Mouse (Mus musculus) heart, embryonic 12.5 days (tissue): ENCODE results near the gene Thbd. TPM values are rescaled to one million over a fixed set of nuclear protein-coding genes. Genes with fewer than 3 reads are reported as not detected.
A peak's percentile ranks its signal among the peaks of the same experiment; 100 is the strongest.

ENCODE experiments used
- ATAC-seq: fragments of 200-750 bp; cut with Nextera tagmentation; 2 replicates; pipeline ENCODE4 v1.8.0; 2017; ENCODE audit warnings: moderate TSS enrichment, moderate library complexity; ENCODE audit not compliant: insufficient number of reproducible peaks, low FRiP score
- H3K27ac ChIP-seq: fragments of 300-500 bp; sonication (generic); 2 replicates; pipeline ENCODE4 v1.5.1; 2016; ENCODE audit warnings: mild to moderate bottlenecking, moderate library complexity; ENCODE audit not compliant: poor library complexity, severe bottlenecking
- H3K27me3 ChIP-seq: fragments of 300-500 bp; sonication (generic); replicated peaks from 2 replicates; pipeline ENCODE4 v1.6.1; 2016; ENCODE audit warnings: mild to moderate bottlenecking, moderate library complexity
- H3K36me3 ChIP-seq: fragments of 300-500 bp; sonication (generic); 2 replicates; pipeline ENCODE4 v1.6.1; 2016; ENCODE audit warnings: mild to moderate bottlenecking, moderate library complexity
- H3K4me1 ChIP-seq: fragments of 300-500 bp; sonication (generic); replicated peaks from 2 replicates; pipeline ENCODE4 v1.6.1; 2016; ENCODE audit warnings: mild to moderate bottlenecking
- H3K4me2 ChIP-seq: fragments of 300-500 bp; sonication (generic); 2 replicates; pipeline ENCODE4 v1.6.1; 2016; ENCODE audit warnings: mild to moderate bottlenecking, moderate library complexity
- H3K4me3 ChIP-seq: fragments of 300-500 bp; sonication (generic); 2 replicates; pipeline ENCODE4 v1.5.1; 2016; ENCODE audit warnings: mild to moderate bottlenecking
- H3K9ac ChIP-seq: fragments of 300-500 bp; sonication (generic); 2 replicates; pipeline ENCODE4 v1.6.1; 2016; ENCODE audit warnings: mild to moderate bottlenecking, moderate library complexity
- H3K9me3 ChIP-seq: fragments of 300-500 bp; sonication (generic); replicated peaks from 2 replicates; pipeline ENCODE4 v1.6.1; 2016; ENCODE audit warnings: mild to moderate bottlenecking, moderate library complexity
- WGBS: fragments of 180-500 bp; shearing (Covaris S2); methylation state at CpG from one replicate; pipeline ENCODE4 v1.1.7; 2016; 5-methylcytosine and 5-hydroxymethylcytosine counted together
- polyA plus RNA-seq: library from polyadenylated mRNA; unstranded; fragments of >200 nt; fragmentation: Nextera tagmentation; extraction: Ambion mirVana; gene quantifications from 2 replicates; pipeline ENCODE4 v1.2.1, GENCODE M21; 2016

Thbd gene
- polyA plus RNA-seq, 1 experiment from 2014 or later = 13.0 TPM

DNA sequence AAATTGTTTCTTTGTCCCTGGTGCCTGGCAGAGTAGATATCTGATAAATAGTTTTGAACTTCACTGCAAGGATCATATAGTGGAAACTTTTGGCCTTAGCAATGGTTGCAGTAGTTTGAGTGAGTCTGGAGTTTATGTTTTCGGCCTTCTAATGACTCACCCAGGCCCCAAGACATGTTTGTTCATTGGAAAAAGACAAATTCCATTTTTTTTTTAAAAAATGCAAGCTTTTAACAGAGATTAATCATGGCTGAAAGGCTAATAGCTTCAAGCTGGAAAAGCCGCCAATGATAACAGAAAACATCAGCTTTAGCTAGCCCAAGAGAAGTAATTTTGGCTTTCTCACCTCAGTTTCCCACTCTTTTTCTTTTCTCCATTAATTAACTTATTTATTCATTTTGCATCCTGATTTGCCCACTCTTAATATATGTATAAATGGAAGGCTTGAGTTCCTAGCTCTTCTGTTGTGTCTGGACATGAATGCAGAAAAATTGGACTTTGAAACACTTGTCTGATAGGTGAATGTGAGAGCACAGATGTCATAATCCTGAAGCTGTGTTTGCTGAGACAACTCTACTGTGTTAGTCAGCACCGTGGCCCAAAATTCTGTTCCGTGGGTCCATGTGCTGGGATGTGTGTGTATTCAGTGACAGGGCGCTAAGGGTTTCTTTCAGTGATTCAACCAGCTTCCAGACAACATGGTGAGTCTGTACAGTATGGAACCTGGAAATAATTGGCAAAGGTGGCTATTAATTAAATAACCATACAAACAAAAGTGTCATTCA is 8.9 kb downstream of the Thbd start:
- WGBS = 84% methylated on average over 5 of the region's 5 CpGs
- Histone ChIP-seq H3K4me1 (peaks cover 34% of the 10 kb centered on the region), H3K9ac (no peak overlapping the region), H3K4me3 (no peak overlapping the region), H3K27ac (no peak overlapping the region), H3K4me2 (no peak overlapping the region), H3K36me3 (no peaks in the 10 kb centered on the region), H3K9me3 (no peaks in the 10 kb centered on the region), H3K27me3 (peaks cover 39% of the 10 kb centered on the region)
- ATAC-seq = no peak

DNA sequence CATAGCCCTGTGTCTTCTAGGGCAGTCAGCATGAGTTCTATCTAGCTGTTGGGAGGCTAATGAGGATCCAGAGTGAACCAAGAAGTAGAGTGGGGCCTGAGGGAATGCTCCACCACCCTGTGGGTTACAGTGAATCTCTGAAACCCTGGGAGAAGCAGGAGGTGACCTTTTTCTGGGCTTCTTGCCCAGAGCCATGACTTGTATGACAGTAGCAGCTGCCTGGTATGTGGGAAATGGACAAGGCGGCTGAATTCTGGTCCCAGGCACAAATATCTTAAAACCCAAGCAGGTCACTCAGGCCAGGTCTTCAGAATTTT is 10.2 kb downstream of the Thbd start:
- H3K36me3 ChIP-seq = no peaks in the 10 kb centered on the region
- no peaks in the 10 kb centered on the region for H3K9me3 ChIP-seq
- peaks cover 34% of the 10 kb centered on the region for H3K4me1 ChIP-seq
- no peak for ATAC-seq
- H3K27me3 ChIP-seq = peaks cover 52% of the 10 kb centered on the region
- no peak overlapping the region for H3K9ac ChIP-seq
- 59% methylated on average over 1 of the region's 1 CpGs for WGBS
- H3K4me2 ChIP-seq = no peak overlapping the region
- no peak overlapping the region for H3K4me3 ChIP-seq
- H3K27ac ChIP-seq = no peak overlapping the region

DNA sequence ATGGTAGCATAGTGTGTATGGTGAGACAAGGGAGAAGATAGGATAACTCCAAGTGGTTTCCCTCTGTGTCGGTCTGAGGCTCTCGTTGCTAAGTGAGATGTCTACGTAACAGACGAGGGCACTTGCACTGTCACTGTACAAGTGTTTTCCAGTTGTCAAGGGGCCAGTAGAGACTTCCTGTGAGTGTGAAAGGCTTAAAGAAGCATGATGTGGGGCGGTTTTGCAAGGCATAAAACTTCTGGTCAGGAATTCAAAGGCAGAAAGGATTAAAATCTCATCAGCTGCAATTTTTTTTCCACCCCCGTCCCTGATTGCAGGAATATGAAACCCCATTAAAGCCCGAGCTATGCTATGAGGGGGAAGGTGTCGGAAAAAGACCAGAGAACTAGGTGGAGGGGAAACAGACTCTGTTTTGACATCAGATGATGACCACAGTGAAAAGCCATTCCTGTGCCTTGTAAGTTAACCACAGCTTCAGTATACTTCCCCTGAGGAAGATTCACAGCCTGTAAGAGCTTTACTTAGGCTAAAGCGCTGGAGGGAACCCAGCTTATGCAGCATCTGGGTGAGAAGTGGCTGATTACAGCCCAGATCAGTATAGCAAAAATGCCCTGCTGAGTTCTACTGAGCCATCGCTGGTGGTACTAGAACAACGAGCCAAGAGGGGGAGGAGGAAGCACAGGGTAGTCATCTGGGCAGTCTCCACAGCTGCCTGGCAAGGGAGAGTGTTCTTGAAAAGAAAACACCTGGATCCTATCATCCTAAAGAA is 10.8 kb downstream of the Thbd start:
- H3K4me3 ChIP-seq = no peak overlapping the region
- H3K27ac ChIP-seq = no peak overlapping the region
- no peaks in the 10 kb centered on the region for H3K9me3 ChIP-seq
- H3K9ac ChIP-seq = no peak overlapping the region
- no peaks in the 10 kb centered on the region for H3K36me3 ChIP-seq
- 33% methylated on average over 11 of the region's 11 CpGs for WGBS
- H3K4me1 ChIP-seq = peaks cover 34% of the 10 kb centered on the region
- no peak overlapping the region for H3K4me2 ChIP-seq
- ATAC-seq = no peak
- peaks cover 52% of the 10 kb centered on the region for H3K27me3 ChIP-seq

DNA sequence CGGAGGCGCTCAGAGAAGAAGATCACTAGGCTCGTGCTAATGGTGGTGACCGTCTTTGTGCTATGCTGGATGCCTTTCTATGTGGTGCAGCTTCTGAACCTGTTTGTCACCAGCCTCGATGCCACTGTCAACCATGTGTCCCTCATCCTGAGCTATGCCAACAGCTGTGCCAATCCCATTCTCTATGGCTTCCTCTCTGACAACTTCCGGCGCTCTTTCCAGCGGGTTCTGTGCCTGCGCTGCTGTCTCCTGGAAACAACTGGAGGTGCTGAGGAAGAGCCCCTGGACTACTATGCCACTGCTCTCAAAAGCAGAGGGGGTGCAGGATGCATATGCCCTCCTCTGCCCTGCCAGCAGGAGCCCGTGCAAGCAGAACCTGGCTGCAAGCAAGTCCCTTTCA is 11.8 kb downstream of the Thbd start:
- H3K4me3 ChIP-seq = no peak overlapping the region
- ATAC-seq = no peak
- no peaks in the 10 kb centered on the region for H3K36me3 ChIP-seq
- peak overlapping the region; percentile 99; the same call in 1 of the 2 replicates for H3K4me2 ChIP-seq
- whole genome bisulfite sequencing = 62% methylated on average over 10 of the region's 10 CpGs
- H3K9ac ChIP-seq = no peak overlapping the region
- no peaks in the 10 kb centered on the region for H3K9me3 ChIP-seq
- peaks cover 56% of the 10 kb centered on the region for H3K27me3 ChIP-seq
- peaks cover 34% of the 10 kb centered on the region for H3K4me1 ChIP-seq
- H3K27ac ChIP-seq = no peak overlapping the region

DNA sequence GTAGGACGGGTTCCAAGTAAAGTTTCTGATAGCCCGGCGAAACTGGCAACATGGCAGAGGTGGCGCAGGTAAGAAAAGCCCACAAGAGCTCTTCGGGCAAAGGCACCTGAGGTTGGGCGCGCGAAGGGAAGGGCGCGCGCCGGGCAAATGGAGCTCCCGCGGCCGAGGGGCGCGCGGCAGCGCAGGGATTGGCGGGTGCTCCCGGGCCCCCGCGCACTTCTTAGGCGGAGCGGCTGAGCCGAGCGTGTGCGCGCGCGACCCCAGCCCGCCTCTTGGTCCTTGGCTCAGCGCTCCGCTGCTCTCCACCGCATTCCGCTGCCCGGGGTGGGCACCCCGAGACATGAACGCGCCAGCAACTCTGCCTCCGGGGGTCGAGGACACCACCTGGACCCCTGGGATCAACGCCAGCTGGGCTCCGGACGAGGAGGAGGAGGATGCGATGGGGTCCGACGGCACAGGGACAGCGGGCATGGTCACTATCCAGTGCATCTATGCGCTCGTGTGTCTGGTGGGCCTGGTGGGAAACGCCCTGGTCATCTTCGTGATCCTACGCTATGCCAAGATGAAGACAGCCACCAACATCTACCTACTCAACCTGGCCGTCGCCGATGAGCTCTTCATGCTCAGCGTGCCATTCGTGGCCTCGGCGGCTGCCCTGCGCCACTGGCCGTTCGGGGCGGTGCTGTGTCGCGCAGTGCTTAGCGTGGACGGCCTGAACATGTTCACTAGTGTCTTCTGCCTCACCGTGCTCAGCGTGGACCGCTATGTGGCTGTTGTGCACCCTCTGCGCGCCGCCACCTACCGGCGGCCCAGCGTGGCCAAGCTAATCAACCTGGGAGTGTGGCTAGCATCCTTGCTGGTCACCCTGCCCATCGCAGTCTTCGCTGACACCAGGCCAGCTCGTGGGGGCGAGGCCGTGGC is 12.6 kb downstream of the Thbd start, which contains the start of gene Sstr4:
TSS of gene Sstr4 (plus strand) at position 214 of the 921 bp plus-strand sequence.
- peaks cover 34% of the 10 kb centered on the region for H3K4me1 ChIP-seq
- H3K27ac ChIP-seq = no peak within 1 kb of the TSS
- peak; percentile 68 for ATAC-seq
- no peaks in the 10 kb centered on the region for H3K36me3 ChIP-seq
- H3K9me3 ChIP-seq = no peaks in the 10 kb centered on the region
- peak within 1 kb of the TSS; percentile 70 for H3K9ac ChIP-seq
- peak within 1 kb of the TSS; percentile 99 for H3K4me2 ChIP-seq
- H3K27me3 ChIP-seq = peaks cover 56% of the 10 kb centered on the region
- peak within 1 kb of the TSS; percentile 62 for H3K4me3 ChIP-seq
- 4% methylated on average over 83 of the region's 83 CpGs for WGBS

DNA sequence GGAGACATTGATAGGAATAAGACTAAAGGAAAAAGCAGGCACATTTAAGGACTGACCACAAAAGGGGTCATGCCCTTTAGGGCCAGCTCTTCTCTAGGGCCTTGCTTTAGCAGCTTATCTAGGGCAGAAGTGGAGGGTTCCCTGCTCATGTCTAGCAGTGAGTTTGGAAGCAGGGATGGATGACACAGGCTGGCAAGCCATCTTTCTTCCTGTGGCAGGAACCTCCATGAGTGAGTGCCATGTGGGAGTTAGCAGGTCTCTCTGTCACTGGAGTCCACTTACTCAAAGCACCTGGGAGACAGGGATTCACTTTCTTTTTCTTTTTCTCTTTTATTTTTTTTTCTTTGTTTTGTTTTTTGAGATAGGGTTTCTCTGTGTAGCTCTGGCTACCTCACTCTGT is 14.1 kb downstream of the Thbd start:
- Histone ChIP-seq H3K36me3 (no peaks in the 10 kb centered on the region), H3K9ac (no peak overlapping the region), H3K27me3 (peaks cover 48% of the 10 kb centered on the region), H3K4me1 (peaks cover 34% of the 10 kb centered on the region), H3K9me3 (no peaks in the 10 kb centered on the region), H3K27ac (no peak overlapping the region), H3K4me3 (no peak overlapping the region), H3K4me2 (no peak overlapping the region)
- ATAC-seq = no peak

DNA sequence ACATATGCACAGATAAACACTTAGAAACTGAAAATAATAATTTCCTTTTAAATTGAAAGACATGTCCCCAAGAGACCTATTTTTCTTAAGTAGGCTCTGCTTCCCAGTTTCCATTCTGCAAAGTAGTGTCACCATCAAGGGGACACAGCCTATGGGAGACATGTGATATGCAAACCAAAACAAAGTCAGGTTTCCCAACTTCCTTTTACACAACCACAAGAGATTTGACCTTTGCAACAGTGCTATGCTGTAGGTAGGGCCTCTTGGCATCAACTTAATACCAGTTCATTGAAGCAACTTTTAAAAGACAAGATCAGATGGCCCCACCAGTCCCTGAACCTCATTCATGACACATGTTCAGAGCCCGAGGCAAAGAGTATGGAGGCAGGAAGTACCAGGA is 14.8 kb downstream of the Thbd start:
- Histone ChIP-seq H3K9me3 (no peaks in the 10 kb centered on the region), H3K27me3 (peaks cover 46% of the 10 kb centered on the region), H3K4me1 (peaks cover 32% of the 10 kb centered on the region), H3K4me2 (no peak overlapping the region), H3K9ac (no peak overlapping the region), H3K27ac (no peak overlapping the region), H3K36me3 (no peaks in the 10 kb centered on the region), H3K4me3 (no peak overlapping the region)
- WGBS = 67% methylated on average over 1 of the region's 1 CpGs
- no peak for ATAC-seq

DNA sequence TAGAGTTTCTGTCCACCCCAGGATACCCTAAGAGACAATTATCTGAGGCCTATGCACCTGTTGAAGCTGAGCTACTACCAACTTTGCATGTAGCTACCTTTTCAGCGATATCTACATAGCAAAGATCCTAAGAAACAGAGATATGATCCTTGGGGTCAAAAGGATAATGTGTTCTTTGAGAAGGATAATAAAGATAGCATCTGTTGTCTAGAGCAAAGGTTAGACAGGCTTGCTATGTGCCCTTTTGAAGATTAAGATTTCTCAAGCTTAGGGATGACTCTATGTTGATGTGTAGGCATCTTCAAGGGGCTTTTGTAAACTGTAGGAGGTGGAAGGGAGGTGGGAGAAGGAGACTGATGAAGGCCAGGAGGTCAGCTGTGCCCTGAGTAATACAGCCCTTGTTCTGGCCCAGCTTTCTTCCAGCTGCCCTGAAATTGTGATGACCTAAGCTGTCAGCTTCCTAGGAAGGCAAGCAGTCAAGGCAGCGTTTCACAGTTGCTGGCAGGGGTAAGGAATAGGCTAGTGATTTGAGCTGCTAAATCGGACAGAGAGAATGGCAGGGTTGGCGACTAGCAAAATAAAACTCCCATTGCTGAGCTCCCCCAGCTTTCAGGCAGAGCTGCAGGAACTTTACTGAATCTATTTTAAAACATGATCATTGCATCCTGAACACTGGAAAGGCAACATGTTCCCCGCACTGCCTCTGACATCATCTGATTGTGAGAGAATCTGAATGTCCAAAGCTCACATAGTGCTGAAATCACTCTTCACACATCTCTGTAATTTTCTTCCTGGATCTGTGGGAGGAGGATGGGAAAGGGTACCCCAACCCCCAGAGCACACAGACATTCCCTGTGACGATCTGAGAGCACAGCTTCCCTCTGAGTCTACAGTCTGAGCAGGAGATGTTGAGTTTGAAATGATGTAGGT is 20.1 kb downstream of the Thbd start:
- Histone ChIP-seq H3K27ac (no peak overlapping the region), H3K27me3 (peaks cover 22% of the 10 kb centered on the region; the same call in 1 of the 2 replicates), H3K4me2 (no peak overlapping the region), H3K9ac (no peak overlapping the region), H3K4me1 (no peaks in the 10 kb centered on the region), H3K9me3 (no peaks in the 10 kb centered on the region), H3K36me3 (no peaks in the 10 kb centered on the region), H3K4me3 (no peak overlapping the region)
- 70% methylated on average over 6 of the region's 6 CpGs for WGBS
- ATAC-seq = no peak

DNA sequence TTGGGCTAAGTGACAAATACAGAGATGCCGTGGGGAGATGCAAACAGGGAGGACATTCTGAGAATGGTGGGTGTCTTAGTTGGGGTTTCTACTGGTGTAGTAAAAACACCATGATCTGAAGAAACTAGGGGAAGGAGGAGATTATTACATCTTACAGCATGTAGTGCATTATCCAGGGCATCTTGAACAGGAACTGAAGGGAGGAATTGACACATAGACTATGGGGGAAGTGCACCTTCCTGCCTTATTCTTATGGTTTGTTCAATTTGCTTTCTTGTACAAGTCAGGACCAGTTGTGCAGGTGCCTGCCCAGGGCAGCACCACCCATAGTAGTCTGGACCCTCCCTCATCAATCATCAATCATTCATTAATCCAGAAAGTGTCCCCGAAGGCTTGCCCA is 21.1 kb downstream of the Thbd start:
- Histone ChIP-seq H3K4me1 (no peaks in the 10 kb centered on the region), H3K27me3 (peaks cover 20% of the 10 kb centered on the region; the same call in 1 of the 2 replicates), H3K36me3 (no peaks in the 10 kb centered on the region), H3K9me3 (no peaks in the 10 kb centered on the region), H3K4me3 (no peak overlapping the region), H3K9ac (no peak overlapping the region), H3K4me2 (no peak overlapping the region), H3K27ac (no peak overlapping the region)
- WGBS = 90% methylated on average over 2 of the region's 2 CpGs
- ATAC-seq = no peak

DNA sequence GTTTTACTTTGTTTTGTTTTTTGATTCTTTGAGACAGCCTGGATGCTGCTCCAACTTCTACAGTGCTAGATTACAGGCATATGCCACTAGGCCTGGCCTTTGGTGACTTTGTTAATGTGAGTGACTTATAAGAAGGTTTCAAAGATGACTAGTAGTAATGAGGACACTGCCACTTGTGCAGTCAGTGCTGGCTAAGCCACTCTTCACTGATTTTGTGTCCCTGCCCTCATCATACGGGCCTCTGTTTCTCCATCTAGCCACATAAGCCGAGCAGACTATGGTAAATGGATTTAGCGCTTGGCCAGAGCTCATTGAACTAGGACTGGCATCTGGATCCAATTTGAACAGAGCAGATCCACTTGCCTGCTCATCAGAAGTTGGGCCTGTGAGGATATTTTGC is 21.5 kb downstream of the Thbd start:
- ATAC-seq = no peak
- Histone ChIP-seq H3K4me2 (no peak overlapping the region), H3K4me3 (no peak overlapping the region), H3K9ac (no peak overlapping the region), H3K36me3 (no peaks in the 10 kb centered on the region), H3K9me3 (no peaks in the 10 kb centered on the region), H3K27ac (no peak overlapping the region), H3K4me1 (no peaks in the 10 kb centered on the region), H3K27me3 (peaks cover 23% of the 10 kb centered on the region; the same call in 1 of the 2 replicates)
- 82% methylated on average over 3 of the region's 3 CpGs for WGBS
